Mouse (Mus musculus) mature B cell (primary cell): ENCODE data around the gene Pabpn1l.
"Not testable (repeated sequence)": the region's sequence is repeated elsewhere in the genome, so short reads cannot be mapped to it uniquely, and the experiment has no call there.

Source experiments
- in situ Hi-C: fragments of 300-500 bp; cut with MboI; formaldehyde crosslinking; loops from 2 replicates; pipeline ENCODE4 v1.14.3; 2019

Pabpn1l gene

DNA sequence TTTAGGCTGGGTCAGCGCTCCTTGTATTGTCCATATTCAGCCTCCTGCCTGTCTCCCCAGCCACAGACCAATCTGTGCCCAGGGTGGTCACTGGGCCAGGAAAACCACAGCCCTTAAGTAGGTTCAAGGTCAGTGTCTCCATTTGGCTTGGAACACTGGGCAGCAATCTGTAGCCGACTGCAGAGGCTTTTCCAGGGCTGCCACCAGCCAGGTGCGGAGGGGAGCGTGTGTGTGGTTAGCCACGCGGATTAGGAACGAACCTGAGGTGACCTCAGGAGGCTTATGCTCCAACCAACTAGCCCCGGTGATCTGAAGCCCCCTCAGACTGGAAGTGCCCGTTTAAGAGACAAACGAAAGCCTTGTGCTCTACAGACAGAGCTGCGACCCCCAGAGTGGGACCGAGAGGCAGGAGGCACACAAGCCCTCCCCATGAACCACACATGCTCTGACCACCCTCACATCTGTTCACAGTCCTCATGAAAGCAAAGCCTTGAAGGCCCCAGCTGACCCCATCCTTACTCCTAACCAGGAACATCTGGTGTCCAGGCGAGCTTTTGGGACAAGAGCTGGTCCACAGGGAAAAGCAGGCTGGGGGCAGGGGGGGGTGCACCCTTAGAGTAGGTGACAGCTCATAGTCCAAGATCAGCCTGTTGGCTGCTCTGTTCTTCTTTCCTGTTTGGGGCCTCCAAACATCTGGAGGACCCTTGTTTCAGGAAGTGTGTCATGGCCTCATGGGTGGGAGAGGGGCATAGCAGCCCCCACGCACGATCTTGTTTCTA lies 25.8 kb upstream of the Pabpn1l start:
- in situ Hi-C loops = no loop called here

GRCm38 (mm10) chr8:122646337-122646736 lies 23.8 kb upstream of the Pabpn1l start:
- in situ Hi-C loops = no loop called here

DNA sequence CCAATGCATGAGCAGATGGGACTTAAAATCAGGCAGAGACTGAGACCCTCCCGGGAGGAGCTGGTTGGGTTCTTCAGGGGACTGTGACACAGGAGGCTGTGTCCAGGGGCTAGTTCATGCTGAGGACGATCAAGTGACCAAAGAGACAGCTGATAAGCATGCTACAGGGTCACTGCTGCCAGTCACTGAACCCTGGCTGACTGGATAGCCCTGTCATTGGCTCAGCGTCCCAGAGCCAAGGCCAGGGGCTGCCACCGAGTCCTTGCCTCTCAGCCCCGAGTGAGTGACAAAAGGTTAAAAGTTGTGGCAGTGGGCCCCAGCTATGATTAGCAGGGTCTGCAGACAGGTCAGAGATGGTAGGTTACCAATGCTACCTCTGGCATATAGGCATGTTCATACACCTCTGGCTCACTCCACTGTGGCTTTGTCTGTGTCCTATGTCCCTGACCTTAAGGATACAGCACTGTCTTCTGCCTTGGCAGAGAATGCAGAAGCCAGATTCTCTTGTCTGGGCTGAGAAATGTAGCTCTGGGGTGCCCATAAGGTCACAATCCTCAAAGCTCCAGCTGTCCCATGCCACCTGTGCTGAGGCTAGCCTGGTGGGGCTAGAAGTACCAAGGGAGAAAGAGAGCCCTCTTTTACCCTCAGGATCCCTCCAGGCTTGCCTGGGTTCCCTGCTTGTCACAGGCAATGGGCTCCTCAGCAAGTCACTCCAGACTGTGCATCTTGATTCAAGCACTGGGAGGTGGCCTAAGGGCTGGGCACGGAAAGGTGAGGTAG lies 21.8 kb upstream of the Pabpn1l start:
- in situ Hi-C loops = no loop called here

- in situ Hi-C loops = no loop called here
Measured at GRCm38 (mm10) chr8:122642071-122642470, 19.5 kb upstream of the Pabpn1l start.

DNA sequence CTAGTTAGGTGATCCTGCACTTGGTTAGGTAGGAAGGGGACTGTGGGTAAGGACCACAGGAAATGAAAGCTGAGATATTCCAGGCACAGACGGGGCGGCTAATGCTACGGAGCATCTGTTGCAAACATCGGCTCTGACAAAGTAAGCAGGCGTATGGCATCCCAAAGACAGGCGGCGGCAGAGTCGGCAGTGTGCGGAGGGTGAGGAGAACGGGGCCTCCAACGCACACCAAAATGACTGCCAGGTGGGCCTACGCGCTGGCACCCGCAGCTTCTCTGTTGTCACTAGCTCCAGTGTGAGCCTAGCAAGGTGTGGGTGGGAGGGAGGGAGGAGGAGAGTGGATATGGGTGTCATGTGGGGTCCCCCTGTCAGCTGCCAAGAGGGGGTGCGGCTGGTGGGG lies 18.9 kb upstream of the Pabpn1l start:
- in situ Hi-C loops = no loop called here

DNA sequence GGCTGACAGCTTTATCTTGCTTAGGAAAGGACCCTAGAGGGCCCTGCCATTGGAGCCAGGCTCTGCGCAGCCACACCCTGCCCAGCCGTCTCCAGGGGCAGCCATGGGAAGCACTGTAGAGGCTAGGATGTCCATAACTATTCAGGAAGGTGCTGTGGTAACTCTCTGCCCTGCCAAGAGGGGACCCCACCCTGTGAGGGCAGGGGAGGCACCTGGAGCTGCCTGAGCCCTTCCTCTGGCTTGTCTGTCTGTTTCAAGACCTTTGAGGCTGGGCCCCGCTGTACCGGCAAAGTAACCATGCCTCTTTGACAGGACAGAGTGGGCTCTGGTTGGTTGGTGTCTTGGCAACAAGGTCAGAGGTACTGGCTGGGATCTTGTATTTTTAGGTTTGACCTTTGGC lies 18.3 kb upstream of the Pabpn1l start:
- in situ Hi-C loops = no loop called here

- in situ Hi-C loops = no loop called here
Measured at GRCm38 (mm10) chr8:122639521-122640248, 17.1 kb upstream of the Pabpn1l start.

DNA sequence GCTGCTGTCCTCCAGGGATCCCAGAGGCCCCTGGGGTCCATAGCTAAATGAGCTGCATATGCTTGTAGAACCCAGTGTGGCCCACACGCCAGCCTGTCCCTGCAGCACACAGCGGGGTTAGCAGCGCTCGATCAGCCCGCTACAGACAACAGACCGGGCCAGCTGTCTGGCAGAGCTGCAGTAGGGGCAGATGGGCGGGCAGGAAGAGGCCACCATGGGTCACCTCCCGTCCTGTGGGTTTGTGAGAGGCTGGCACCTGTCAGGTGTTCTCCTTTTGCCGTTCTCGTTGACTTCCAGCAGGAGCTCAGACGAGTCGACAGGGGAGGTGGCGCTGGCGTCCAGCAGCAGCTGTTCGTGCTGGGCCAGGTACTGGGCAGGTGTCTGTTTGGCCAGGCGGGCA lies 16.1 kb upstream of the Pabpn1l start:
- in situ Hi-C loops = no loop called here

DNA sequence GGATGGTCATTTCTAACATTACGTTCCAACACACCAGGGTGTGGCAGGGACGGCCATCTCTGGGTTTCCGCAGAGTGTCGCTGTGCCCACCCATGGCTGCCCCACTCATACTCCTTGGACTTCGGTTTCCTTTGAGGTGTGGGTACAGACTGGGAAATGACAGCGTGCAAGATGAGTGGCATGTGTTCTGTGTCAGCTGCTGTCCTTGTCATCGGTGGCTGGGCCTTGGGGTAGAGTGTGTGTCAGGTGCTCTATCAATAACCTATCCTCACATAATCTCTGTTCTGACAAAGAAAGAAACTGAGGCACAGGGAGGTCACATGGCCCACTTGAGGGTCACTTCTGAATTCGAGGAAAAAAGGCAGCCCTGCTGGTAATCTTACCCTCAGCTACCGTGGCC lies 14.7 kb upstream of the Pabpn1l start:
- in situ Hi-C loops = no loop called here

DNA sequence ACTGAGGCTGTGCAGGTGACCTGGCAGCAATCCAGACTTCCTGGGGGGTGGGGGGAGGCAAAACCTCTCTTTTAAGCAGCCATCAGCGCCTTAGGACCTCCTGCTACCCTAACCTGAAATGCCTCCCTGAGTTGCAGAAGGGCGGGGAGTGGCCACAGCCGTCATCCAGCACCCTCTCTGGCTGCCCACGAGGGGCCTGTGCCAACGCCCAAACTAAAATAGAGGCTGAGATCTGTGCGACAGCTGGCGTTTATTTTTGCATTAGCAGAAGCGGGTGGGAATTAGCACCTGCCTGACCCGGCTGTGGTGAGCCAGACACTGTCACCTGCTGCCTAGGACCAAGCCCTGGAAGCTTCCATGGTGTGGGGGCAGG lies 14.2 kb upstream of the Pabpn1l start:
- in situ Hi-C loops = no loop called here

GRCm38 (mm10) chr8:122635878-122636802 lies 13.6 kb upstream of the Pabpn1l start:
- in situ Hi-C loops = no loop called here

- in situ Hi-C loops = no loop called here
Measured at GRCm38 (mm10) chr8:122633205-122633604, 10.7 kb upstream of the Pabpn1l start.

GRCm38 (mm10) chr8:122632134-122632533 lies 9.6 kb upstream of the Pabpn1l start:
- in situ Hi-C loops = not testable (repeated sequence)

- in situ Hi-C loops = no loop called here
Measured at GRCm38 (mm10) chr8:122630696-122631095, 8.2 kb upstream of the Pabpn1l start.

GRCm38 (mm10) chr8:122629388-122629787 lies 6.8 kb upstream of the Pabpn1l start:
- in situ Hi-C loops = no loop called here

GRCm38 (mm10) chr8:122626896-122627295 lies 4.4 kb upstream of the Pabpn1l start:
- in situ Hi-C loops = no loop called here

GRCm38 (mm10) chr8:122625811-122626210 lies 3.3 kb upstream of the Pabpn1l start:
- in situ Hi-C loops = no loop called here

DNA sequence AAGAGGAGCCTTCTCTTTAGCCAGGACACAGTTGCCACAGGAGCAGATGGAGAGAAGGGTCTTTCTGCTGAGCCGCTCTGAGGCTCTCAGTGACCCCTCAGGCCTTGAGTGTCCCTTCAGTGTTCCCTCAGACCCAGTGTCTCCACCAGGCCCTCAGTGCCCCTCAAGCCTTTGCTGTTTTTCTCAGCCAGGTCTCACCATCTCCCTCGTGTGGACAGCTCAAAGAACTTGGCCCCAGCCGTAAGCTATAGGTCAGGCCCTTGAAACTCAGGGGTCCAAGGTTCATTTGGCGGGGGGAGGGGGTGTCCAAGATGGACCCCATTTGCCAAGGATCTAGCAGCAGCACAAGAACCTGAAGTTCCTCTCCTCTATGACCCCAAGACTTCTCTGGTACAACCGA lies 2.1 kb upstream of the Pabpn1l start:
- in situ Hi-C loops = no loop called here

DNA sequence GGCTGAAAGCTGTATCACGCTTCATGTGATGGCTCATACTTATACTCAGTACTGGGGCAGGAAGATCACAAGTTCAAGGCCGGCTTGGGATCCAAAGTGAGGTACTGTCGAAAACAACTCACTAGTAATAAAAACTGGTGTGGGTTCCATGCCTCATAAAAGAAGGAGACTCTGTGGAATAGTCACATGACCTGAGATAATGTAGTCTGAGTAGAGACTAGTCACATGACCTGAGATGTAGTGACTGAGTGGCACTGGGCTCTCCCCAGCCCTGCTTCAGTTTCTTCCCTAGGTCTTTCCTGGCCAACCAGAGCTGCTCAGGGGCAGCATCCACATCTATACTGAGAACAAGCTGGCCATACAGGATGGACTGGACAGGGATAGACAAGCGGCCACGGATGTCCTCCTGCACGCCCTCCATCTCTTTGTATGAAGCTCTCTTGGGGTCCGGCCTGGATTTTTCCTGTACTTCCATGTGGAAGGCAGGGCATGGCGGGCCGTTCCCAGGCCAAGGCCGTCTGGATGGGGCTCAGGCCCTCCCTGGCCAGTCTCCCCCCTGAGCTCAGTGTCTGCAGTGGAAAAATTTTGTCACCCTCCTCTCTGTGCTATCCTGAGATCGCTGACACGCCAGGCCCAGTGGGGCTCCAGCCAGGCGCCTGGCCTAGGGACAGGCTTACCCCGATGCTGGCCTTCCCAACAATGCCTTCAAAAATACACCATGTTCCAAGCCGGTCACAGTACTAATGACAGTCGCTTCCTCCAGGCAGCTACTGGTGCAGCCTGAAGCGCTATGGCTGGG lies 1.5 kb upstream of the Pabpn1l start:
- in situ Hi-C loops = no loop called here

GRCm38 (mm10) chr8:122620446-122620845 lies 2.1 kb downstream of the Pabpn1l start:
- in situ Hi-C loops = no loop called here
